Mouse (Mus musculus) heart, embryonic 13.5 days (tissue): Measurements from ENCODE around the gene Gm21969. TPM values are rescaled to one million over a fixed set of nuclear protein-coding genes. Genes with fewer than 3 reads are reported as not detected.

ENCODE experiments used
- ATAC-seq: fragments of 200-750 bp; cut with Nextera tagmentation; 2 replicates; pipeline ENCODE4 v1.8.0; 2017; ENCODE audit warnings: moderate TSS enrichment; ENCODE audit not compliant: insufficient number of reproducible peaks, low FRiP score, low TSS enrichment; ENCODE audit errors: extremely low read depth
- H3K27ac ChIP-seq: fragments of 300-500 bp; sonication (generic); replicated peaks from 2 replicates; pipeline ENCODE4 v1.5.1; 2015; ENCODE audit warnings: moderate library complexity, mild to moderate bottlenecking, inconsistent platforms
- H3K27me3 ChIP-seq: fragments of 300-500 bp; sonication (generic); replicated peaks from 2 replicates; pipeline ENCODE4 v1.6.1; 2015; ENCODE audit warnings: mild to moderate bottlenecking, inconsistent platforms
- H3K36me3 ChIP-seq: fragments of 300-500 bp; sonication (generic); 2 replicates; pipeline ENCODE4 v1.6.1; 2015; ENCODE audit warnings: mild to moderate bottlenecking, inconsistent platforms
- H3K4me1 ChIP-seq: fragments of 300-500 bp; sonication (generic); 2 replicates; pipeline ENCODE4 v1.6.1; 2015; ENCODE audit warnings: inconsistent platforms
- H3K4me2 ChIP-seq: fragments of 300-500 bp; sonication (generic); 2 replicates; pipeline ENCODE4 v1.6.1; 2015; ENCODE audit warnings: inconsistent platforms, mild to moderate bottlenecking, moderate library complexity
- H3K4me3 ChIP-seq: fragments of 300-500 bp; sonication (generic); 2 replicates; pipeline ENCODE4 v1.5.1; 2015; ENCODE audit warnings: moderate library complexity, mild to moderate bottlenecking, inconsistent platforms
- H3K9ac ChIP-seq: fragments of 300-500 bp; sonication (generic); 2 replicates; pipeline ENCODE4 v1.6.1; 2015; ENCODE audit warnings: inconsistent platforms, mild to moderate bottlenecking, moderate library complexity
- H3K9me3 ChIP-seq: fragments of 300-500 bp; sonication (generic); 2 replicates; pipeline ENCODE4 v1.6.1; 2016; ENCODE audit warnings: inconsistent platforms
- WGBS: fragments of 180-500 bp; shearing (Covaris S2); methylation state at CpG from one replicate; pipeline ENCODE4 v1.1.7; 2015; ENCODE audit warnings: mixed read lengths; 5-methylcytosine and 5-hydroxymethylcytosine counted together
- microRNA-seq: library from miRNA; unstranded; fragments of <30 nt; microRNA quantifications from one replicate; pipeline ENCODE4, GENCODE M21; 2016
- polyA plus RNA-seq: library from polyadenylated mRNA; unstranded; fragments of >200 nt; fragmentation: Nextera tagmentation; extraction: Ambion mirVana; gene quantifications from 2 replicates; pipeline ENCODE4 v1.2.1, GENCODE M21; 2015

Gene Gm21969
- polyA plus RNA-seq, 1 experiment from 2014 or later: not detected

GRCm38 (mm10) chr4:139703468-139703867, 100.5 kb downstream of the Gm21969 start:
- Histone ChIP-seq H3K4me2 (no peak overlapping the region), H3K27me3 (peaks cover 51% of the 10 kb centered on the region), H3K36me3 (no peaks in the 10 kb centered on the region), H3K27ac (no peak overlapping the region), H3K9ac (no peak overlapping the region), H3K4me1 (no peaks in the 10 kb centered on the region), H3K4me3 (no peak overlapping the region), H3K9me3 (no peaks in the 10 kb centered on the region)
- no peak for ATAC-seq
- 65% methylated on average over 11 of the region's 11 CpGs for WGBS

- 65% methylated on average over 5 of the region's 5 CpGs for WGBS
- H3K27ac ChIP-seq: no peak overlapping the region
- H3K9me3 ChIP-seq: no peaks in the 10 kb centered on the region
- no peaks in the 10 kb centered on the region for H3K4me1 ChIP-seq
- H3K27me3 ChIP-seq: peaks cover 58% of the 10 kb centered on the region
- H3K4me3 ChIP-seq: no peak overlapping the region
- H3K4me2 ChIP-seq: no peak overlapping the region
- no peak for ATAC-seq
- no peak overlapping the region for H3K9ac ChIP-seq
- no peaks in the 10 kb centered on the region for H3K36me3 ChIP-seq
Measured at GRCm38 (mm10) chr4:139705986-139706385, 103.0 kb downstream of the Gm21969 start.

GRCm38 (mm10) chr4:139710467-139711334, 107.7 kb downstream of the Gm21969 start:
- WGBS: 40% methylated on average over 25 of the region's 25 CpGs
- H3K36me3 ChIP-seq: no peaks in the 10 kb centered on the region
- ATAC-seq: no peak
- H3K4me2 ChIP-seq: no peak overlapping the region
- H3K4me1 ChIP-seq: no peaks in the 10 kb centered on the region
- no peak overlapping the region for H3K9ac ChIP-seq
- peaks cover 83% of the 10 kb centered on the region for H3K27me3 ChIP-seq
- no peaks in the 10 kb centered on the region for H3K9me3 ChIP-seq
- no peak overlapping the region for H3K27ac ChIP-seq
- H3K4me3 ChIP-seq: no peak overlapping the region

Small RNAs within 50 kb of the gene (microRNA-seq; reads per million reads assigned to microRNA genes)
- gene Gm25571 (not detected), gene Mir7020 (not detected)

Other genes starting within 250 kb of the Gm21969 start
- gene Iffo2, start 72.6 kb upstream of the Gm21969 start, polyA plus RNA-seq: 2.8 and 3.2 TPM in 2 replicates
- 18.8 and 23.2 TPM in 2 replicates for gene Aldh4a1, start 19.7 kb downstream of the Gm21969 start, polyA plus RNA-seq
- not detected in 2 replicates for gene Tas1r2, start 50.4 kb downstream of the Gm21969 start, polyA plus RNA-seq
- gene Pax7, start 230.3 kb downstream of the Gm21969 start, polyA plus RNA-seq: 0.03 TPM in 1 of 2 replicates, not detected in the other